Mouse (Mus musculus) hindbrain, embryonic 12.5 days (tissue): Measurements from ENCODE around the gene Scaf1. TPM values are rescaled to one million over a fixed set of nuclear protein-coding genes. Genes with fewer than 3 reads are reported as not detected.

Experiments
- ATAC-seq: fragments of 200-750 bp; cut with Nextera tagmentation; 2 replicates; pipeline ENCODE4 v1.8.0; 2017; ENCODE audit warnings: moderate TSS enrichment; ENCODE audit not compliant: low FRiP score
- H3K27ac ChIP-seq: fragments of 300-500 bp; sonication (generic); 2 replicates; pipeline ENCODE4 v1.5.1; 2016; ENCODE audit warnings: mild to moderate bottlenecking
- H3K27me3 ChIP-seq: fragments of 300-500 bp; sonication (generic); 2 replicates; pipeline ENCODE4 v1.6.1; 2016; ENCODE audit warnings: mild to moderate bottlenecking
- H3K36me3 ChIP-seq: fragments of 300-500 bp; sonication (generic); 2 replicates; pipeline ENCODE4 v1.6.1; 2016; ENCODE audit warnings: mild to moderate bottlenecking
- H3K4me1 ChIP-seq: fragments of 300-500 bp; sonication (generic); 2 replicates; pipeline ENCODE4 v1.6.1; 2016
- H3K4me2 ChIP-seq: fragments of 300-500 bp; sonication (generic); replicated peaks from 2 replicates; pipeline ENCODE4 v1.6.1; 2016; ENCODE audit warnings: mild to moderate bottlenecking
- H3K4me3 ChIP-seq: fragments of 300-500 bp; sonication (generic); 2 replicates; pipeline ENCODE4 v1.5.1; 2016; ENCODE audit warnings: mild to moderate bottlenecking
- H3K9ac ChIP-seq: fragments of 300-500 bp; sonication (generic); 2 replicates; pipeline ENCODE4 v1.6.1; 2016; ENCODE audit warnings: mild to moderate bottlenecking, moderate library complexity
- H3K9me3 ChIP-seq: fragments of 300-500 bp; sonication (generic); replicated peaks from 2 replicates; pipeline ENCODE4 v1.6.1; 2016; ENCODE audit warnings: mild to moderate bottlenecking
- WGBS: fragments of 180-500 bp; shearing (Covaris S2); methylation state at CpG from one replicate; pipeline ENCODE4 v1.1.7; 2016; 5-methylcytosine and 5-hydroxymethylcytosine counted together
- polyA plus RNA-seq: library from polyadenylated mRNA; unstranded; fragments of >200 nt; fragmentation: Nextera tagmentation; extraction: Ambion mirVana; gene quantifications from 2 replicates; pipeline ENCODE4 v1.2.1, GENCODE M21; 2016

Scaf1 gene
- polyA plus RNA-seq, 1 experiment from 2014 or later = 50.6 TPM

DNA sequence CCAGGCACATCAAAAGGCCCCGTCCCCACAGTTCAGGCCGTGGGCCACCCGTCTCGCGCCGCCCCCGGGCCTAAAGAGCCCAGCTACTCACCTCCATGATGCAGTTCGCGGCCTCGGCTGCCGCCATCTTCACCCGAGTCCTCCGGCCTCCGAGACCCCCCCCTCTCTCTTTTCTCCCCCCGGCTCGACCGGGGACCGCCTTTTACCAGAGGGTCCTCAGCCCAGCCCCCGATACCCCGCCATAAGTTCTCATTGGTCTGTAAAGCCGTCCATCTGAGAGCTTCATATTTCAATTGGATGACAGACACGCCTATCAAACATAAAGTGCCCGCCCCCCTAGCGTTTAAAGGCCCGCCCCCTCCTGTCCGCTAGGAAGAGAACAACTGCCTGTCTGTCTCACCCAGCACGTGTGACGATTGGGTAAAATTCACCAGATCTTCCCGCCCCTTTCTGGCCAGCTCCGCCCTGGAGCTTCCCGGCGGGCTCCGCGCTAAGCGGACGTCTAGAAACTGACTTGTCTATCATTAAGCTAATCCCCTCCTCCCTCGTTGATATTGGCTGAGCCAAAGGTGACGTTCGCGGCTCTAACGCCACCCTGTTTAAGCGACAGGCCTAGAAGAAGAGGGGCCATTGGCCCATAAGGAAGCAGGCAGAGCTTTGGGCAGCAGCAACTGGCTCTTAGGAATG, 29.8 kb downstream of the Scaf1 start, which contains the start of gene Prmt1:
TSS of gene Prmt1 (minus strand) at position 377 of the 687 bp plus-strand sequence.
- peak within 1 kb of the TSS; percentile 96 for H3K4me3 ChIP-seq
- peak; percentile 98 for ATAC-seq
- H3K27ac ChIP-seq = peak within 1 kb of the TSS; percentile 94
- H3K4me2 ChIP-seq = peak within 1 kb of the TSS; percentile 73
- no peaks in the 10 kb centered on the region for H3K27me3 ChIP-seq
- peak within 1 kb of the TSS; percentile 99 for H3K9ac ChIP-seq
- under 1% methylated on average over 42 of the region's 42 CpGs for WGBS
- peaks cover 40% of the 10 kb centered on the region for H3K4me1 ChIP-seq
- H3K9me3 ChIP-seq = no peaks in the 10 kb centered on the region
- peaks cover 28% of the 10 kb centered on the region for H3K36me3 ChIP-seq

- peak; percentile 8 for ATAC-seq
- Histone ChIP-seq H3K27ac (peak overlapping the region; percentile 94), H3K27me3 (no peaks in the 10 kb centered on the region), H3K4me1 (peaks cover 40% of the 10 kb centered on the region), H3K9me3 (no peaks in the 10 kb centered on the region), H3K4me2 (peak overlapping the region; percentile 64), H3K4me3 (peak overlapping the region; percentile 96), H3K9ac (peak overlapping the region; percentile 99), H3K36me3 (peaks cover 32% of the 10 kb centered on the region)
- under 1% methylated on average over 44 of the region's 45 CpGs for WGBS
Observed at GRCm38 (mm10) chr7:44985595-44986191, 30.5 kb downstream of the Scaf1 start.

- 45% methylated on average over 3 of the region's 3 CpGs for WGBS
- Histone ChIP-seq H3K4me2 (peak overlapping the region; percentile 64), H3K27me3 (no peaks in the 10 kb centered on the region), H3K9ac (no peak overlapping the region; the same call in 1 of the 2 replicates), H3K4me3 (peak overlapping the region; percentile 96), H3K9me3 (no peaks in the 10 kb centered on the region), H3K27ac (peak overlapping the region; percentile 94; the same call in 1 of the 2 replicates), H3K36me3 (peaks cover 39% of the 10 kb centered on the region), H3K4me1 (peaks cover 38% of the 10 kb centered on the region)
- ATAC-seq = no peak
Observed at GRCm38 (mm10) chr7:44984833-44985164, 31.4 kb downstream of the Scaf1 start.

DNA sequence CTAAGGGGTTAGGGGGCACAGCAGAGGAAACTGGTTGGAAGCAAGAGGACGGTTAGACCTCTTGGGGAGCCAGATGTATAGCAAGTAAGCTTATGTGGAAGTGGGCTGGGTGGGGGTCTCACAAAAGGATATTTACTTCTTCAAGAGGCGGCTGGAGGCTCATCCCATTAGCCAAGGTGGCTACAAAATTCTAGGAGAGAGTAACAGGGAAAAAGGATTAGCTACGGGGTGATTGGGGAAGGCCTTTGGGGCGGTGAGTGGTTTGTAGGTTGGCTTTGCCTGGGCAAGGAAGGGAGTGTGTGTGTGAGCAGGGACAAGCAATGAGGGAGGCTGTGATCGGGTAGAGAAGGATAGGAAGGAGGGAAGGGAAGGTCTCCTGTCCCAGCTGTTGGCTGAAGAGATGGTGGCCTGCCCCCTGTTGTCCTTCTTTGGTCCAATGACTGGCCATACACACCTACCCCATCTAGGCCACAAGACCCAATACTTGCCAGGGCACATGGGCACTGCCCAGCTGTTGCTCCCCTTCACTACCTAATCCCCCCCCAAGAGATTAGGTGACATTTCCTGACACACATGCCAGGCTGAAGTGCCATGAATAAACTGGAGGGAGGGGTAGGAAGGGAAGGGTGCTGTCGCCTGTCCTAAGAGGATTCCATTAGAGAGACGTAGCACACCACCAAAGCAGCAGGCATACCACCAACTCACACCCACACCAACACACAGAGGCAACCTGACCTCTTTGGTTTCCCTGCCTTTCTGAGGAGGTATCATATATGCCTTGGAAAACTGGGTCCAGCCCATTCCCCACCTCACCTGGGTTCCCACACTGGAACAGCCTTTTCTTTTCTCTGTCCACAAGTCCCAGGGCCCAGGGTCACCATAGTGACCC, 32.0 kb downstream of the Scaf1 start:
- Histone ChIP-seq H3K4me3 (peak overlapping the region; percentile 96), H3K9ac (peak overlapping the region; percentile 49; the same call in 1 of the 2 replicates), H3K27ac (peak overlapping the region; percentile 35; the same call in 1 of the 2 replicates), H3K36me3 (peaks cover 43% of the 10 kb centered on the region), H3K4me2 (peak overlapping the region; percentile 64), H3K27me3 (no peaks in the 10 kb centered on the region), H3K9me3 (no peaks in the 10 kb centered on the region), H3K4me1 (peaks cover 36% of the 10 kb centered on the region)
- no peak for ATAC-seq
- 81% methylated on average over 7 of the region's 7 CpGs for WGBS

- Histone ChIP-seq H3K9me3 (no peaks in the 10 kb centered on the region), H3K9ac (no peak overlapping the region), H3K36me3 (peaks cover 53% of the 10 kb centered on the region), H3K27me3 (no peaks in the 10 kb centered on the region), H3K4me3 (no peak overlapping the region), H3K4me2 (0 out of 2 replicates have a peak overlapping the region, but pooled peaks have one; percentile 14), H3K27ac (no peak overlapping the region), H3K4me1 (peaks cover 28% of the 10 kb centered on the region)
- ATAC-seq = no peak
- 38% methylated on average over 6 of the region's 6 CpGs for WGBS
Observed at GRCm38 (mm10) chr7:44983085-44983484, 33.1 kb downstream of the Scaf1 start.

DNA sequence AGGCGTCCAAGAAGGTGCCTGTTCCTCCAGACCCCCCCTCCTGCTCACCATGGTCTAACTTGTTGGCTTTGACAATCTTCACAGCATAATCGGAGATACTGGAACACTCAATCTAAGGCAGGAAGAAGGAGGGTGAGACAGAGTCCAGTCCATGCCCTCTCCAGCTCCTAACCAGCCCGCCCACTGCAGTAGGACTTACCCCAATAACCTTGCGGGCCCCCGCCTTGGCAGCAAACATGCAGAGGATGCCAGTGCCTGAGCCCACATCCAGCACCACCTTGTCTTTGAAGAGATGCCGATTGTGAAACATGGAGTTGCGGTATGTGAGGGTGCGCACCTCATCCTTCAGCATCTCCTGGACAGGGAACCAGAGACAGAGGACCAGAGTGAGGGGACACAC, 34.6 kb downstream of the Scaf1 start:
- Histone ChIP-seq H3K27ac (no peak overlapping the region), H3K4me1 (peaks cover 25% of the 10 kb centered on the region), H3K4me3 (no peak overlapping the region), H3K9ac (no peak overlapping the region), H3K4me2 (no peak overlapping the region), H3K27me3 (no peaks in the 10 kb centered on the region), H3K36me3 (peaks cover 69% of the 10 kb centered on the region), H3K9me3 (no peaks in the 10 kb centered on the region)
- ATAC-seq = no peak
- WGBS = 97% methylated on average over 8 of the region's 8 CpGs

- Histone ChIP-seq H3K27ac (no peak overlapping the region), H3K27me3 (no peaks in the 10 kb centered on the region), H3K9me3 (no peaks in the 10 kb centered on the region), H3K36me3 (peaks cover 78% of the 10 kb centered on the region), H3K4me3 (no peak overlapping the region), H3K4me2 (no peak overlapping the region), H3K9ac (no peak overlapping the region), H3K4me1 (peaks cover 17% of the 10 kb centered on the region)
- no peak for ATAC-seq
- 97% methylated on average over 3 of the region's 3 CpGs for WGBS
Observed at GRCm38 (mm10) chr7:44978300-44978699, 37.9 kb downstream of the Scaf1 start.

DNA sequence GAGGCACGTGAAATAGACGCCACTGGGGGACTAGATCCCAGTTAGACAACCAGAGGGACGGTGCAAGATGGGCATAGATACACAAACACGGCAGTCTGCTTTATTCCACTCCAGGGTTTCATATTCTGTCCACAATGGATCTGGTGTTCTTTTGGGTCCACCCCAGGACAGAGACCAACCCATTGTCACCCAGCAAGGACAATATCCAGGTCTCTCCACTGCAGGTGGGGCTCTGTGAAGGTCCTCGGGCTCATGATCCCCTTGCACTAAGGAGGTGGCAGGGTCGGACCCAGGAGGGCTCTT, 41.1 kb downstream of the Scaf1 start:
- no peak for ATAC-seq
- no peak overlapping the region for H3K4me3 ChIP-seq
- no peaks in the 10 kb centered on the region for H3K9me3 ChIP-seq
- peak overlapping the region; percentile 94 for H3K27ac ChIP-seq
- 26% methylated on average over 6 of the region's 6 CpGs for WGBS
- H3K27me3 ChIP-seq = no peaks in the 10 kb centered on the region
- H3K9ac ChIP-seq = no peak overlapping the region
- peak overlapping the region; percentile 82 for H3K4me2 ChIP-seq
- H3K4me1 ChIP-seq = peaks cover 32% of the 10 kb centered on the region
- peaks cover 50% of the 10 kb centered on the region for H3K36me3 ChIP-seq

DNA sequence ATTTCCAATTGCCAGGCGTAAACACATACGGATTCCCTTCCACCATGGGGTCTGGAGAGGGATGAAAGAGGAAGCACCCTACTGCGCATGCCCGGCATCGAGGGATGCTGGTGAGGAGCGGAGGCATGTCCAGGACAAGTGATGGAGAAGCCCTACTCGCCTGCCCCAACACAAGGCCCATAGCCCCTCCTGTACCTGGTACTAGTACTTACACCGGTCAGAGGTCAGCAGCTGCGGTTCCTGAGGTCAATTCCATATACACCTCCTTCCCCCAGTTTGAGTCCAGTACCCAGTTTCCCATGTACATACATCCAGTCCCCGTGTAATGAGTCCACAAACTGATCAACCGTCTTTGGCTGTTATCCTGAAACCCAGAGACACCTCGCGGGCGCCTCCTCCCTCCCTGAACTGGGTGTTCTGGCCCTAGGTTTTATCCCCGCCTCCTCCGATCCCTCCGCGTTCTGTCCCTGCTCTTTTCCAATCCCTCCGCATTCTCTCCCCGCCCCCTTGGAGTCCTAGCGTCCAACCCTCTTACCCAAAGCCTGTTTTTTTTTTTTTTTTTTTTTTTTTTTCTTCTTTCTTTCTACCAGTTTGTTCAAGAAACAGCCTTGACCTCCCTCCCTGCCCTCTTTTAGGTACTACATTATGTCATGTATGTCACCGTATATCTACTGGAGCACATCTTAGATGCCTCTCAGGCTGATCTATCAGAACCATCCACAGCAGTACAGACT, 41.6 kb downstream of the Scaf1 start, which contains the start of gene Cpt1c:
TSS of gene Cpt1c (minus strand) at position 469 of the 734 bp plus-strand sequence.
- H3K36me3 ChIP-seq = peaks cover 45% of the 10 kb centered on the region
- H3K9ac ChIP-seq = peak within 1 kb of the TSS; percentile 75
- peak within 1 kb of the TSS; percentile 82 for H3K4me2 ChIP-seq
- peak; percentile 58 for ATAC-seq
- WGBS = 2% methylated on average over 22 of the region's 22 CpGs
- H3K4me1 ChIP-seq = peaks cover 32% of the 10 kb centered on the region
- H3K9me3 ChIP-seq = no peaks in the 10 kb centered on the region
- H3K27me3 ChIP-seq = no peaks in the 10 kb centered on the region
- H3K4me3 ChIP-seq = peak within 1 kb of the TSS; percentile 43
- peak within 1 kb of the TSS; percentile 94 for H3K27ac ChIP-seq

- Histone ChIP-seq H3K9ac (peak overlapping the region; percentile 75), H3K27ac (peak overlapping the region; percentile 94), H3K27me3 (no peaks in the 10 kb centered on the region), H3K4me1 (peaks cover 32% of the 10 kb centered on the region), H3K4me2 (peak overlapping the region; percentile 82), H3K9me3 (no peaks in the 10 kb centered on the region), H3K4me3 (peak overlapping the region; percentile 43), H3K36me3 (peaks cover 35% of the 10 kb centered on the region)
- 40% methylated on average over 14 of the region's 14 CpGs for WGBS
- ATAC-seq = 0 out of 2 replicates have a peak, but pooled peaks have one; percentile 6
Observed at GRCm38 (mm10) chr7:44973415-44974130, 42.6 kb downstream of the Scaf1 start.

DNA sequence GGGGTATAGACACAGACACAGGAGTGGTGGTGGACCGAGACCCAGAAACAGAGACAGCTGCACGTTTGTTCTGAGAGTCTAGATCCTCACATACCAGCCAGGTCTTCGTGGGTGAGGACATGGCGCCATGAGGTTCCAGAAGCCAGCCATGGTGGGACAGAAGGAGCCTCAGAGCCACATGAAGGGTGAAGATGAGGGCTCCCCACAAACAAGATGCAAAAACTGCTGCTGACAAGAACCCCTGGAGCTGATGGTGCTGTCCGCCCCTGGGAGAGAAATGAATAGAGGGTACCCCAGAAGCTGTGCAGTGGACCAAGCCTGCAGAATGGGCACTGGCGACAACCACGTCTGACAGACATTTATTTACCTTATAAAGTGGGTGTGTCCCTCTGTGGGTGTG, 45.0 kb downstream of the Scaf1 start:
- Histone ChIP-seq H3K27me3 (no peaks in the 10 kb centered on the region), H3K9me3 (no peaks in the 10 kb centered on the region), H3K4me2 (peak overlapping the region; percentile 80), H3K36me3 (peaks cover 20% of the 10 kb centered on the region), H3K4me3 (peak overlapping the region; percentile 37), H3K9ac (peak overlapping the region; percentile 72), H3K4me1 (peaks cover 32% of the 10 kb centered on the region), H3K27ac (peak overlapping the region; percentile 62)
- no peak for ATAC-seq
- 75% methylated on average over 7 of the region's 7 CpGs for WGBS
